Mouse (Mus musculus) heart, postnatal 10 days (tissue): Measurements from ENCODE around the gene St7. TPM values are rescaled to one million over a fixed set of nuclear protein-coding genes. Genes with fewer than 3 reads are reported as not detected.
A peak's percentile ranks its signal among the peaks of the same experiment; 100 is the strongest.

Experiments
- DNase-seq, 2 experiments: peaks; one replicate each; pipeline ENCODE4 v3.0.0; 2021
- intact Hi-C: fragments of 180-260 bp; cut with DNase I; formaldehyde crosslinking; loops from one replicate; pipeline ENCODE4 v1.15.1; 2025
- total RNA-seq, 2 experiments: library from RNA; stranded (reverse); gene quantifications; 2 replicates each; pipeline ENCODE4 v1.2.3; 2021

St7 gene
- total RNA-seq, 2 experiments from 2014 or later, result 29.8 to 30.7 TPM

DNA sequence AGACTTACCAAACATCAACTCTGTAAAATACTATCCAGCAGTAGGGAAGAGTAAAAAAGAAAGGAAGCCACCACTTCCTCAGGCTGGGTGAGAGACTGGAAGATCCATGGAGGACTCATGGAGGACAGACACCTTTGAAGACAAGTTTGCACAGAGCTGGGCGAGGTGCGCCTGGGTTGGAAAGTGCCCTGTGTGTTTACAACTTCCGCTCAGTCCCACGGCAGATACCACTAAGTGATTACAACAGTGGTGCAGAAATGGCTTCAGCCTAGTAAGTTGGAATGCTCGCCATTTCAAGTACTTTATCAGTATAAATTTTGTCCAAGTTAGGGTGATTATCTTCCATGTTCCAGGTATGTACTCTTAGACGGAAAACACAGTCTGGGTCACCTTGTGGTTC lies 63.2 kb downstream of the St7 start:
- intact Hi-C loops, result no loop called here
- no peak for DNase-seq

GRCm38 (mm10) chr6:17758568-17758967 lies 65.8 kb downstream of the St7 start:
- intact Hi-C loops, result no loop called here
- DNase-seq, result no peak

DNA sequence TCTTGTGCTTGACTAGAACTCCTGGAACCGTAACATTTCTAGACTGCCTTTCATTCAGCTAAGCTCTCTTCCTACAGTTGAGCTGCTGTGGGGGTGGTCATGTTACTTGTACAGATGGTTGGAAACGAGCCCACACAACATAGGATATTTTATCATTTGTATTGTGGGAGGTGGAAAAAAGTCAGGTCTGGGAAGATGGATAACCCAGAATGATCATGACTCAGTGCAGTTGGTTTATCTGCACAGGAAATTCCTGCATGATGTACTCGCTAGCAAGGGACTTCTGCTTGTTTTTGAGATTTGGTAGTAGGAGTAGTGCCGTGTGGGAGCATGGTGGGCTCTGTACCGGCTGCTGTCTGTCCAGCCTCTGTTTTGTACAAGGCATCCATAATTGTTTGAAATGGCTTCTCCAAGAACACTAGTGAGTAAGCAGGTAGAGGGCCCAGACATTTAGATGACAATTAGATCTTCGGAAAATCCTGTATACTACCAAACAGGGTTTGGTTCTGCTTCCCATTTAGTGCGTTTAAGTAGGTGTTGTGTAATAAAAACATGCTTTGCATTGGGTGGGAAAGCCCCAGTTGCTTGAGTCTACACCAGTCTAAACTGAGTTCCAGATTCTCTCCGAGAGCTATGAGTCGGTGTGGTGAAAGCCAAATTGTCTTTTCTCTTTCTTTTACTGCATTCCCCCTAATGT lies 71.4 kb downstream of the St7 start:
- DNase-seq, result peak in 1 of 2 experiments; percentile 26
- intact Hi-C loops, result no loop called here

DNA sequence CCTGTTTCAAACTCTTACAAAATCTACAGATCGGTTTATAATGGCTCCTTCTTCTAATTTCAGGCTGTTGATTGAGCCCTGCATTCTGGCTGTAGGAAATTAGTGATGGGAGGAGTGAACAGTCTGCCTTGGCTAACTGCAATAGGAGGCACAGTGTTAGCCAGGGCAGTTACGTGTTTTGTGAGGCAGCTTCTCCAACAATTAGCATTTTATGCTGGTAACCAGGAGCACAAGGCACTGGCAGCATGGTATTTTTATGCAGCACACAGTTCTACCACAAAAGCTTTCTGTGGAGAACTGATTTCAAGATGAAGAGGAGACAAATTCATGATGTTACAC lies 71.9 kb downstream of the St7 start:
- intact Hi-C loops, result no loop called here
- DNase-seq, result no peak

- intact Hi-C loops, result no loop called here
- no peak for DNase-seq
Observed at GRCm38 (mm10) chr6:17769972-17770644, 77.4 kb downstream of the St7 start.

DNA sequence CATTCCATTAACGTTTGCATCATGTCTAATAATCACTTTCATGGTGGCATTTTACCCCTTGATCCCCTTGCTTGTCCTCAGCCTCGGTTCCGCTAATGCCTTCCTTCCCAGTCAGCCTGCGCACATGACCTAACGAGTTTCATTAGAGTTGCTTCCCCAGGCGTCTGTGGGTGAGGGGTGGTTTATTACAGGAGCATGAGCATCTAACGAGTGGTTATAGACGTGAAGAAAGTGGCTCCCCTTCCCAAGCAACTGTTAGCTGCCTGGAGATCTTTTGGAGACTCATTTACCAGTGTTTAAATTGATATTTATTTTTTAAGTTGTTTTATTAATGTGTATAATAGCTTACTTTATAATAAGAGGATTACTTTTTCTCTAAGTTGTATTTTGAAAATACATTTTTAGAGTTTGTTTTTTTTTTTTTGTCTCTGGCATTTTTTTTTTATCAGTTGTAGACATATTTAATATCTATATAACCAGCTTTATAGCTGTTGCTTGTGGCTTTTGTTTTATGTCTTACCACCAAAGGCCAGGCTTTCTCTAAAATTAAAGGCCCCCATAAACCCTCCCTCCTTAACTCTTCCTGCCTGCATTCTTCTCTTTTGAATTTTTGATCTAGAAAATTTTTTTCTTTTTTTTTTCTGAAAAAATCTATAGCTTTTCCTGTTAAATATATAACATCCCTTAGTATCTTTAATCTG lies 78.1 kb downstream of the St7 start:
- intact Hi-C loops, result no loop called here
- no peak for DNase-seq

DNA sequence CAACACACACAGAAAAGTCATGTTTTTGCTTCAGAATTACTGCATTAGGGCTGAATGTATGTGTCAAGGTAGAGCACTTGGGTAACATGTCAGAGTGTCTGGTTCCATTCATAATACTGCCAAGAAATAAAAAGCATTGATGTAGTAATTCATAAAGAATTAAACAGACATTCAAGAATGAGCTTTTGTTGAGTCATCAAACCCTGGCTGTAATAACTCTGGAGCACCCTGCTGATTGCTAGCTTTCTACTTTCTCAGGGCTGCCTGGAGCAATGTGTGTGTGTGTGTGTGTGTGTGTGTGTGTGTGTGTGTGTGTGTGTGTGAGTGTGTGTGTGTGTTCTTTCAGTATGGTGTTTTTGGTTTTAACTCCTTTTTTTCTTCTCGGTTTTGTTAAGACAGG lies 78.7 kb downstream of the St7 start:
- no peak for DNase-seq
- intact Hi-C loops, result no loop called here

DNA sequence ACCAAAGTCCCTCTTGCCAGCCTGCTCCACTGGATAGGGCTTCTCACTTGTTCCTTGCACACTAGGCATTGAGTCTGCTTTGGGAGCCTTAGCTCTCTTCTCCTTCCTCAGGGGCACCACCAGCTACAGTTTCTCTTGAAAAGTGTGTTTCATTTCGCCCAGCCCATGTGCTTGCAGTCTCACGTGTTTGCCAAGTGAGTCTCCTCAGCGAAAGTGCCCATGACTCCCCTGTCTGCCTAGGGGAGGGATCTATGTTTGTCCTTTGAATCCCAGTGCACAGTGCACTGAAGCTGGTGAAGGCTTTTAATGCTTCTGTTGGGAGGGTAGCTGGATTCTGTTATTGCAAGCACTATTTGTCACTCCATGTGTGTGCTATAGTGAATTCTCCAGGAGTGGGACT lies 79.8 kb downstream of the St7 start:
- intact Hi-C loops, result no loop called here
- DNase-seq, result no peak

GRCm38 (mm10) chr6:17776041-17776440 lies 83.3 kb downstream of the St7 start:
- intact Hi-C loops, result no loop called here
- DNase-seq, result no peak

GRCm38 (mm10) chr6:17777018-17777799 lies 84.5 kb downstream of the St7 start:
- intact Hi-C loops, result no loop called here
- no peak for DNase-seq

GRCm38 (mm10) chr6:17778648-17779202 lies 86.0 kb downstream of the St7 start:
- DNase-seq, result no peak
- intact Hi-C loops, result no loop called here

DNA sequence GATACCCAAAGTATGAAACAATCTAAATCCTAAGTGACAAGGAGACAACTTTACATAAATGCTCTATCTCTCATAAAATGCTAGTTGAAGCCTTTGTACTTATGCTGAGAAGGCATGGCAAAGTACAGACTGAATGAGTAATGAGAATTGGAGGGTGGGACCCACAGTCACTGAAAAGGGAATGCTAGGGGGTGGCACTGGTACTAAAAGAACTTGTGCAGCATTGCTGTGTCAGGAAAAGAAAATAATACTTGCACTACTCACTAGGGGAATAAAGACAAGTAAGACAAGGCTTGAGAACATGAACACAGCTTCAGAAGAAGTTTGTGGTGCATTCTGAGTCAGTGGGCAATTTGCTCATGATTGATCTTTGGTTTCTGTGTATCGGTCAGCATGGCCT lies 90.8 kb downstream of the St7 start:
- DNase-seq, result no peak
- intact Hi-C loops, result no loop called here

DNA sequence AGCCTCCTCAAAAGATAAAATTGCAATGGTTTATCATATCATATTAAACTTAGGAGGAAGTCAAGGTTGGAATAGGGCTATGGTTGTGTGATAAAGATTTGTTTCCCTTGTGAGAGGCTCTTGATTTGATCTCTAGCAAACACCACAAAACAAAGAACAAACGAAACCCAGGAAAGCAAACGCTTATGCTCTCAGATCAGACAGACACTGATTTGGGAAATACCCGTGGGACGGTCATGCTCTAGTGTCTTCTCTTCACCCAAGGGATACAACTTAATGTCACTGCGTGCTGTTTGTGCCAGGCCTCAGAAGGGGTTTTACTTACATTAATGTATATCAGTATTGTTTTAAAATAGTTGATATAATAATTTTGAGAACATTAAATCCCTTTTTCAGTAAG lies 91.8 kb downstream of the St7 start:
- no peak for DNase-seq

DNA sequence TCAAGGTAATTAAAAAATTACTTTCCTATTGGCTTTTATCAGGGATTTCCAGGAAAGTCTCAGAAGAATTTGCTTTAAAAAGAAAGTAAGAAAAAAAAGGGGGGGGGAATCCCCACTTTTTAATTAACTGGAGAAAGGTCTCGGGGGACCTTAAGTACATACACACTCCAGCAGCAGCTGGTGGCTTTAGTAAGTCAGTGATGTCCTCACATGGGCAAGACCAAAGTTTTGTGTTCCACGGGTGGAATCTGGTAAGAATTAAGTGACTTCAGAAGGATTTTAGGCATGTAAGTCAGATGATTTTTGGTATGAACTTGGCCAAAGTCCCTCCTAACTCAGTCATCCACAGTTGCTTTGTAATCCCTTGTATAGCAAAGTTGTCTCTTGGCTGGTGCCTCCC lies 92.5 kb downstream of the St7 start:
- intact Hi-C loops, result no loop called here
- DNase-seq, result peak; percentile 37 to 54

More for the DNA sequence above, 91.8 kb downstream of the St7 start:
- intact Hi-C loops, result no loop called here

- intact Hi-C loops, result no loop called here
Observed at GRCm38 (mm10) chr6:17787810-17788209, 95.1 kb downstream of the St7 start.

GRCm38 (mm10) chr6:17790251-17790650 lies 97.5 kb downstream of the St7 start:
- intact Hi-C loops, result loop anchor here (5.0 kb wide), 1 partner anchor 43 kb away; no protein-coding TSS in a partner anchor
- no peak for DNase-seq

More at GRCm38 (mm10) chr6:17787810-17788209, 95.1 kb downstream of the St7 start:
- DNase-seq, result no peak

DNA sequence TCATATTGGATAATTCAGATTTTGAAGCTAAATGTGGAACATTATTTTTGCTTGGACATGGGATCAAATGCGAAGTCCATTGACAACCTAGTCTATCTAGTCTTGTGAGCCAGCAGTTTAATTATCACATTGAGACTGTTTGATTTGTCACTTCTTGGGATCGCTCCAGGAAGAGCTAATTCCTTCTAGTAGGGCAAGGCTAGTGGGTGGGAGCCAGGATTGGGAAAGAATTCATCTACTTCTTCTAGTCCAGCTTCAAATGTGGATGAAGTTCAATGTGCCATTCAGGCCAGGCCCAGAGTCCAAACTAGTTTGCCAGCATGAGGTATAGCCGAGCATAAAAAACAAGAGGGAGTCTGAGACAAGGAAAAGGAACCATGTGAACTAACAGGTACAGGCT lies 100.7 kb downstream of the St7 start:
- intact Hi-C loops, result loop anchor here (5.0 kb wide), 1 partner anchor 46 kb away; no protein-coding TSS in a partner anchor
- no peak for DNase-seq

DNA sequence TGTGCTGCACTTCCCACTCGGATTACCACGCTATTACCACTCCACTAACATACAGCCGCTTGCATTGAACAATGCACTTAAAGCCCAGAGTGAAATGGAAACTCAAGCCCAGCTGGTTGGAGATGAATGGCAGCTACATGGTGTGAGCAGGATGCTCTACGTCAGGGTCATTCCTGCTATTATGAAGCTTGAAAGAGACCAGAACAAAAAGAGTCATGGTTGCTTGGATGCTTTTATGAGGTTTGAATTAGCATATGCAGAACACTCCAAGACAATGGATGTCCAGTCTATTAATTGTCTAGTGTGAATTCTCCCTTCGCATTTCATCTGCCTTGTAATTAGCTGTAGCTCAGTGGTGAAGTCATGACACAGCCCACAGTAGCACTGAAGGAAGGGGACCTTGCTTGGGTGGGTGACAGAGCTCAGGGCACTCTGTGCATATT lies 104.6 kb downstream of the St7 start:
- no peak for DNase-seq
- intact Hi-C loops, result no loop called here

DNA sequence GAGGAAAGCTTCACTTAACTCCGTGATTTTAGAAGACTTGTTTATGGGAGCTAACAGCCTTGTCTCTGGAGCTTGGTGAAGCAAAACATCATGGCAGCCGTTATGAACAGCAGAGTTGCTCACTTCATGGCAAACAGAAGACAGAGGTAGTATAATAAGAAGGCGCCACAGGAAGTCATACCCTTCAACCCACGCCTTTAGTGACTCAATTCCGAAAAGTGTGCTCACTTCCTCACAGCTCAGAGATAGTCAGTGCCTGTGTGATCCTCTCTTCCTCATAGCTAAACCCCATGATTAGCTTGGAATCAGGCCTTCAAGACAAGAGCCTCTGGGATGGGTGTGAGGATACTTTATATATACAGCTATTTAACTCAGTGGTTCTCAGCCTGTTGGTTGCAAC lies 108.0 kb downstream of the St7 start:
- intact Hi-C loops, result no loop called here
- DNase-seq, result no peak

DNA sequence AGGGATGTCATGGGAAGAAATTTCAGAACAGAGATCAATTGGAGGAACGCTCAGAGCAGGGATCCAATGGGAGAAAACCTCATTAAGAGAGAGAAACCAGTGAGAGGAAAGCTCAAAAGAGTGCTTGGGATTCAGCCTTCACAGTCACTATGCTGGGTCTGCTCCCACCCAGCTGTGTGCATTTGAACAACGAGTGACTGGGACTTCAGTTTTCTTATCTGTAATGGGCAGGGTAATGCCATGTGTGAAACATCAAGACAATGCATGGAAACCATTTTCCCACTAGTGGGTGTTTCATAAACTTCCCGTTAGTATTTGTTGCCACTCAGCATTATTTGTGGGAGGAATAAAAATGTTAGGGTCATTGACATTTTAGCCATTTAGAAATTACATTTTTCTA lies 111.7 kb downstream of the St7 start:
- no peak for DNase-seq
- intact Hi-C loops, result no loop called here

GRCm38 (mm10) chr6:17806569-17806968 lies 113.8 kb downstream of the St7 start:
- intact Hi-C loops, result no loop called here
- DNase-seq, result no peak
